Mouse (Mus musculus) E14TG2a.4 (cell line): ENCODE data around the gene Dnajc10.

Source experiments
- CTCF ChIP-seq: conservative IDR thresholded peaks from 2 replicates; pipeline ENCODE4 v1.5.1; 2014; ENCODE audit warnings: low read length
- NANOG ChIP-seq: IDR thresholded peaks from 2 replicates; pipeline ENCODE4 v1.6.1; 2014; ENCODE audit warnings: borderline replicate concordance, low read length, mixed read lengths
- POU5F1 ChIP-seq: IDR thresholded peaks from 2 replicates; pipeline ENCODE4 v1.6.1; 2014; ENCODE audit warnings: low read length, borderline replicate concordance

DNA sequence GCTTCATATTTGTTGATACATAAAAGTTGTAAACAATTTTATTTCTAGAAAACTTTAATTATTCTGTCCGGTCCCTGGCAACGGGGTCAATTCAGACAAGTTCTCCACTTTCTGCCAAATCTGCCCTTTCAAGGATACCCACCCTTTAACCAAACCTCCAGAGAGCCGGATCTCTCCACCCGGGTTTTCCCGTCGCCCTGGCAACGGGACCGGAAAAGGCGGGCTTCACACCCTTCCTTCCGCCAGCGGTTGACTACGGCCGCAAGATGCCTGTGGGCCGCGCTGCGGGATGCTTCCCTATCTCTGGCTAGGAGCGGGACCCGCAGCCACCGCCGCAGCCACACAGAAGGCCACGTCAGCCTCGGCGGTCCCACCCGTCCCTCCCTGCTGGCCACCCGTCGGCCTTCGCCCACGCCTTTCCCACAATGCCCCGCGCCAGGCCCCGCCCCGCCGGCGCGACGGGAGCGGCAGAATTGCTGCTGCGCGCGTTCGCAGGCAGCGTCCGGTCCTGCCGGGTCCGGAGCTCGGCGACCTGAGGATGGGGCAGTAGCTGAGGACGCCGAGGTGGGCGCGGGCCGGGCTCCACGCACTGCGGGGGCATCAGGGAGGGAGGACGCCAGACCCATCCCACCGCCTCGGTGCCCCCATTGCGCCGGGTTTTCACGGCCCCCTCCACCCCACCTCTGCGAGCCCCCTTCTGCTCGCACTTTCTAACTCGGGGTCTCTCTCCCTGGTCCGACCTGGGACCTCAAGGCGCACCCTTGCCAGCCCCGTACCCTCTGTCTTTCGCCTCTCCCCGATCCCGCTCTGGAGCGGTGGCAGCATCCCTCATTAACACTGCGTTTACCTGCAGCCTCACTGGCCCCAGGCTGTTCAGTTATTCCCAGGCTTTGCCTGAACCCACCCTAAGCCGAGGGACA is at the start of gene Dnajc10:
- TF ChIP-seq CTCF, result no peak
- no peak for TF ChIP-seq POU5F1
- no peak for TF ChIP-seq NANOG
